Mouse (Mus musculus) neural tube, embryonic 11.5 days (tissue): ENCODE measurements around the gene Zfp706. TPM values are rescaled to one million over a fixed set of nuclear protein-coding genes. Genes with fewer than 3 reads are reported as not detected.

Source experiments
- ATAC-seq: fragments of 200-750 bp; cut with Nextera tagmentation; 2 replicates; pipeline ENCODE4 v1.8.0; 2017; ENCODE audit warnings: moderate number of reproducible peaks, mild to moderate bottlenecking, moderate TSS enrichment, moderate library complexity; ENCODE audit not compliant: insufficient read depth, low FRiP score, low TSS enrichment
- DNase-seq: peaks from one replicate; pipeline ENCODE4 v3.0.0-alpha.2; 2015; ENCODE audit warnings: low spot score
- H3K27ac ChIP-seq: fragments of 300-500 bp; sonication (generic); 2 replicates; pipeline ENCODE4 v1.5.1; 2014; ENCODE audit warnings: low read depth, mild to moderate bottlenecking, low read length
- H3K27me3 ChIP-seq: fragments of 300-500 bp; sonication (generic); 2 replicates; pipeline ENCODE4 v1.6.1; 2014; ENCODE audit warnings: mild to moderate bottlenecking, low read length, mixed read lengths; ENCODE audit not compliant: control insufficient read depth, insufficient read depth
- H3K36me3 ChIP-seq: fragments of 300-500 bp; sonication (generic); 2 replicates; pipeline ENCODE4 v1.6.1; 2014; ENCODE audit warnings: mild to moderate bottlenecking, low read length, moderate library complexity, mixed read lengths; ENCODE audit not compliant: control insufficient read depth, insufficient read depth
- H3K4me1 ChIP-seq: fragments of 300-500 bp; sonication (generic); 2 replicates; pipeline ENCODE4 v1.6.1; 2014; ENCODE audit warnings: low read length, mixed read lengths; ENCODE audit not compliant: control insufficient read depth, insufficient read depth
- H3K4me2 ChIP-seq: fragments of 300-500 bp; sonication (generic); 2 replicates; pipeline ENCODE4 v1.6.1; 2014; ENCODE audit warnings: low read depth, mild to moderate bottlenecking, moderate library complexity
- H3K4me3 ChIP-seq: fragments of 300-500 bp; sonication (generic); 2 replicates; pipeline ENCODE4 v1.5.1; 2014; ENCODE audit warnings: low read depth, low read length
- H3K9ac ChIP-seq: fragments of 300-500 bp; sonication (generic); 2 replicates; pipeline ENCODE4 v1.6.1; 2014; ENCODE audit warnings: mild to moderate bottlenecking, low read length
- H3K9me3 ChIP-seq: fragments of 300-500 bp; sonication (generic); 2 replicates; pipeline ENCODE4 v1.6.1; 2016; ENCODE audit warnings: low read length; ENCODE audit not compliant: control insufficient read depth
- WGBS: fragments of 180-500 bp; shearing (Covaris S2); extraction: QIAGEN DNeasy Blood & Tissue Kit; methylation state at CpG from one replicate; pipeline ENCODE4 v1.1.7; 2014; 5-methylcytosine and 5-hydroxymethylcytosine counted together
- polyA plus RNA-seq: library from polyadenylated mRNA; unstranded; fragments of >200 nt; fragmentation: Nextera tagmentation; extraction: Ambion mirVana; gene quantifications from 2 replicates; pipeline ENCODE4 v1.2.1, GENCODE M21; 2014

Zfp706 gene
- polyA plus RNA-seq, 1 experiment from 2014 or later = 389 TPM

DNA sequence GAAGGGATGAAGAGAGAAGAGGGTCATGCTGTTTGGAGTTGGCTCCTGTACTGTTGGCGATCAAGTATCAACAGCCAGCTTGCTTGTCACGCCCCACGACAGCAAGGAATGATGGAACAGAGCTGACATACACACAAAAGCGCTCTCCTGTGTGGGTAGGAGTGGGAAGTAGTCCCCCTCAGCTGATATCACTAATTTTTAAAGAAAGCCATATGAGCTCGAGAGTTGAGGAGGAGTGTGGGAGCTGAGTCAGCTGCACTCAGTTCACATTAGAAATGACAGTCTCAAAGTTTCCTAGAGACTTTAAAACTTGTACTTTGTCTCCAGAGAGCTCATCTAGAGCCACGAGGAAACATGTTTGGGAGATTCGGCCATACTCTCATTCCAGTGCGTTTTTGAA, 29.8 kb downstream of the Zfp706 start:
- WGBS = 85% methylated on average over 8 of the region's 8 CpGs
- ATAC-seq = no peak

DNA sequence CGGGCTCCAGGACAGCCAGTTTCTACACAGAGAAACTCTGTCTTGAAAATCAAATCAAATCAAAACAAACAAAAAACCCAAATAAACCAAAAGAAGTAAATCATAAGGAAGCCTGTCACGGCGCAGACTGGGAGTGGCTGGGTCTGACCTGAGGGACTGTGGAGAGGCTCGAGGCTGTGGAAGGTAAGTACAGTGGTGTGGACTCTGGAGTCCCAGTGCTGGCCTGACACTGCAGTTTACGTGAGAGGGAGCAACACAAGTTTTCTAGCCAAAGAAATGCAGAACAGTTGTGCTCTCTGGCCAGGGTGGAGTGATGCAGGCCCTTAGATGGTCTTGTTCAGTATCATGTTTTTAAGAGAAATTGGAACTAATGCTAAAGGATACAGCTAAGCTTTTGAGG, 31.9 kb downstream of the Zfp706 start:
- DNase-seq (no peak), ATAC-seq (no peak)
- Histone ChIP-seq H3K36me3 (no peaks in the 10 kb centered on the region), H3K4me2 (no peak overlapping the region), H3K9ac (no peak overlapping the region), H3K4me3 (no peak overlapping the region), H3K4me1 (peaks cover 6% of the 10 kb centered on the region; the same call in 1 of the 2 replicates), H3K27ac (no peak overlapping the region), H3K27me3 (no peaks in the 10 kb centered on the region), H3K9me3 (no peaks in the 10 kb centered on the region)
- WGBS = 88% methylated on average over 5 of the region's 5 CpGs

More for the DNA sequence above, 29.8 kb downstream of the Zfp706 start:
- Histone ChIP-seq H3K36me3 (no peaks in the 10 kb centered on the region), H3K9me3 (no peaks in the 10 kb centered on the region), H3K9ac (no peak overlapping the region), H3K27me3 (no peaks in the 10 kb centered on the region), H3K4me3 (no peak overlapping the region), H3K4me1 (peaks cover 6% of the 10 kb centered on the region; the same call in 1 of the 2 replicates), H3K4me2 (no peak overlapping the region), H3K27ac (no peak overlapping the region)
- no peak for DNase-seq

DNA sequence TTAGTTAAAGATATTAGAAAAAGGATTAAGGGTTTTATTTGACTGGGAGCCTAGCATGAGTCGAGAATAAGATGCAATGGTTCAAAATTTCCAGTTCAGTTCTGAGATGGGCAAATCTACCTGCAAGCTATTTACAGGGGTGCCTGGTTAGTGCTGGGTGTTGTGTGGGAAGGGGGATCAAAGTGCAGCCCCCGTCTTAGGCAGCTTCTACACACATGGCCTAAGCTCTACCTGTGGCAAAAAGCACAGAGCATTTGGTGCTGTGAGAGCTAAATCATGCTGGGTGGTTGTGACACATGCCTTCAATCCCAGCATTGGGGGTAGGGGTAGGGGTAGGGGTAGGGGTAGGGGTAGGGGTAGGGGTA, 32.3 kb downstream of the Zfp706 start:
- Histone ChIP-seq H3K27me3 (no peaks in the 10 kb centered on the region), H3K27ac (no peak overlapping the region), H3K9ac (no peak overlapping the region), H3K4me1 (peaks cover 5% of the 10 kb centered on the region; the same call in 1 of the 2 replicates), H3K4me3 (no peak overlapping the region), H3K4me2 (no peak overlapping the region), H3K9me3 (no peaks in the 10 kb centered on the region), H3K36me3 (no peaks in the 10 kb centered on the region)
- 84% methylated on average over 2 of the region's 2 CpGs for WGBS
- ATAC-seq (no peak), DNase-seq (no peak)

DNA sequence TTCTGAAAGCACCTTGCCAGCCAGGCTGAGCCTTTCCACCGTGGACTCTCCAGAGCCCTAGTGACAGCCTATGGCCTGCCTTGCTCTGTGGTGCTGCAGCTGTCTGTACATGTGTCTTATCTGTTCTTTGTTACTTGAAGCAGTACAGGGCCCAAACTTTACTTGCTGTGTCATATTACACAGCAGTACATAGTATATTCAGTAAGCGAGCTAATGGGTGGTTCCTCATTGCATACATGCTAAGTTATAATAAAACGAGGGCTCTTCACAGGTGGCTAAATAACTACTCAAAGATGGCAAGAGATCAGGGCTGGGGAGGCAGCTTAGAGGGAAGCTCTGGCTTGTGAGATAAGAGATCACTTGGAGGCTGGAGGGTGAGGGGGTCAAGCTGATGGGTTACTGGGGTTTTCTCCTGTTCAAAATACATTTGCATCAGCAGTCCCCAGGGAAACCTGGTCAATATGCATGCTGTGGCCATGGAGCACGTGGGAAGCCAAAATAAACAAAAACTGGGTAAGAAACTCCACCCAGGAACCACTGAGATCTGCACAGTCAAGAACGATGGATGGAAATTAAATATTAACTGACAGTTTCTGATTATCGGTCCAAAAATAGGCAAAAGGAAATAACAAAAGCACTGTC, 32.8 kb downstream of the Zfp706 start:
- H3K4me1 ChIP-seq = no peaks in the 10 kb centered on the region; the same call in 1 of the 2 replicates
- H3K4me3 ChIP-seq = no peak overlapping the region
- ATAC-seq (no peak), DNase-seq (no peak)
- no peaks in the 10 kb centered on the region for H3K36me3 ChIP-seq
- no peaks in the 10 kb centered on the region for H3K27me3 ChIP-seq
- H3K27ac ChIP-seq = no peak overlapping the region
- H3K4me2 ChIP-seq = no peak overlapping the region
- WGBS = 77% methylated on average over 6 of the region's 6 CpGs
- no peak overlapping the region for H3K9ac ChIP-seq
- no peaks in the 10 kb centered on the region for H3K9me3 ChIP-seq

DNA sequence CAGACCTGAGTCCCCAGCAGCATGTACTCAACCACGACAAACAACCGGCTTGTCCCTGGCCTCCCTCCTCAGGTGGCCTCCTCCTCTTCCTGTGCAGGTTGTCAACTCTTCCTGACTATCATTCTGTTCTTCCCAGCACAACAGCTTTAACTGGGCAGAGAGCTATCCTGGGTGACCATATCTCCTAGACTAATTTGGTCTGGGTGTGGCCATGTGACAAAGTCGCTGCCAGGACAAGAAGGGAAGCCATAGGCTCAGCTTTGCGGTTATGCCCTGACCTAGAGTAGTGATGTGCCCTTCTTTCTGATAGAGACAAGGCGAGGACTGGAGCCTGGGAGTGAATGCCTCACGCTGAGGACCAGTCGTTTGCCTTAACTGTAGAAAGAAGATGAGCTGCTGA, 33.9 kb downstream of the Zfp706 start:
- 85% methylated on average over 7 of the region's 7 CpGs for WGBS
- Histone ChIP-seq H3K4me1 (no peaks in the 10 kb centered on the region), H3K4me3 (no peak overlapping the region), H3K9me3 (no peaks in the 10 kb centered on the region), H3K36me3 (no peaks in the 10 kb centered on the region), H3K27ac (no peak overlapping the region), H3K9ac (no peak overlapping the region), H3K27me3 (no peaks in the 10 kb centered on the region), H3K4me2 (no peak overlapping the region)
- ATAC-seq (no peak), DNase-seq (no peak)

DNA sequence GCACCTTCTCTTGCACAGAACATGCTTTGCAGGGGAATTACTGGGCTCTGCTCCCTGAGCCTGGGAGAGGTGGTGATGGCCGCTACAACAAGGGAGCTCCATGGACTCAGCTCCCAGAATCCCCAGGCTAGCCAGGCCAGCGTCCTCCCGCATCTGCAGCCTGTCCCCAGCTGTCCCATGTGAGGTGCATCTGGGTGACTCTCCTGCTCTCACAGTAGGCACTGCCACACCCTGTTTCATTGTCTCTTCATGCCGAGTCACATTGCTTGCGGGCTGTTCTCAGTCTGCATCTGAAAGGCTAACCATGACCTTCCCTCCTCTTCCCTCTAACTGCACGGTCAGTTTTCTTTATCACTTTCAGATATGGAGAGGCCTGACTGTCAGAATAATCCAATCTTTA, 34.3 kb downstream of the Zfp706 start:
- Histone ChIP-seq H3K4me1 (no peaks in the 10 kb centered on the region), H3K4me2 (no peak overlapping the region), H3K9me3 (no peaks in the 10 kb centered on the region), H3K36me3 (no peaks in the 10 kb centered on the region), H3K4me3 (no peak overlapping the region), H3K27ac (no peak overlapping the region), H3K27me3 (no peaks in the 10 kb centered on the region), H3K9ac (no peak overlapping the region)
- ATAC-seq (no peak), DNase-seq (no peak)
- 83% methylated on average over 6 of the region's 6 CpGs for WGBS

DNA sequence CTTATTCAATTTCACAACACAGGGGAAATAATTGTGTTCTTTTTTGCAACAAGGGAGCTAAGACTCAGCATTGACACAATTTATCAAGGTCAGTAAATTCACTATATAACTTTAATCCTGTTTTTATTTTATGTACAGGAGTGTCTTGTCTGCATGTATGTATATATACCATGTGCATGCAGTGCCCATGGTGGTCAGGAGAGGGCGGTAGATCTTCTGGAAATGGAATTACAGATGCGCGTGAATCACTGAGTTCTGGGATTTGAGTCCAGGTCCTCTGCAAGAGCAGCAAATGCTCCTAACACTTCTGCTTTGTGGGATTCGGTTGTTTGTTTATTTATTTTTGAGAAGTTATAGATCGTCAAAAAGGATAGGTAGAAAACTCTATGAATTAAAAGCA, 37.8 kb downstream of the Zfp706 start:
- WGBS = 85% methylated on average over 5 of the region's 5 CpGs
- Histone ChIP-seq H3K4me3 (no peak overlapping the region), H3K9ac (no peak overlapping the region), H3K9me3 (no peaks in the 10 kb centered on the region), H3K4me1 (peaks cover 10% of the 10 kb centered on the region), H3K36me3 (no peaks in the 10 kb centered on the region), H3K27ac (no peak overlapping the region), H3K27me3 (no peaks in the 10 kb centered on the region), H3K4me2 (no peak overlapping the region)
- no peak for ATAC-seq
- no peak for DNase-seq

DNA sequence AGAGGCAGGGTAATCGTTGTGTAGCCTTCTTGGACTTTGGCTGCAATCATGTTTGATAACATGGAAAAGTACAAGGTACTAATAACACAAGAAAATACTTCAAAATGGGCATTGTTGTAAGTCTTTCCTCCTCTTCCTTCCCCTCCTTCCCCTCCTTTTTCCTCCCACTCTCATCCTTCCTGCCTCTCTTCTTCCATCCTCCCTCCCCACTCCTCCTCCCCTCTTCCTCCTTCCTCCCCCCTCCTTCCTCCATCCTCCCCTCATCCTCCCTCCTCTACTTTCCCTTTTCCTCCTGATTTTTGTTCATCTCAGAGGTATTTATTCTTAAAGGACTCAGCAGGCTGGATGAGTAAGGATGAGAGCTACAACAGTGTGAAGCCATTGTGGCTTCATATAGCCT, 39.3 kb downstream of the Zfp706 start:
- WGBS = 60% methylated on average over 1 of the region's 1 CpGs
- no peaks in the 10 kb centered on the region for H3K9me3 ChIP-seq
- H3K9ac ChIP-seq = no peak overlapping the region
- no peak overlapping the region for H3K4me3 ChIP-seq
- H3K27me3 ChIP-seq = no peaks in the 10 kb centered on the region
- ATAC-seq (no peak), DNase-seq (no peak)
- no peak overlapping the region for H3K27ac ChIP-seq
- peaks cover 10% of the 10 kb centered on the region for H3K4me1 ChIP-seq
- no peaks in the 10 kb centered on the region for H3K36me3 ChIP-seq
- H3K4me2 ChIP-seq = peak overlapping the region; percentile 41

DNA sequence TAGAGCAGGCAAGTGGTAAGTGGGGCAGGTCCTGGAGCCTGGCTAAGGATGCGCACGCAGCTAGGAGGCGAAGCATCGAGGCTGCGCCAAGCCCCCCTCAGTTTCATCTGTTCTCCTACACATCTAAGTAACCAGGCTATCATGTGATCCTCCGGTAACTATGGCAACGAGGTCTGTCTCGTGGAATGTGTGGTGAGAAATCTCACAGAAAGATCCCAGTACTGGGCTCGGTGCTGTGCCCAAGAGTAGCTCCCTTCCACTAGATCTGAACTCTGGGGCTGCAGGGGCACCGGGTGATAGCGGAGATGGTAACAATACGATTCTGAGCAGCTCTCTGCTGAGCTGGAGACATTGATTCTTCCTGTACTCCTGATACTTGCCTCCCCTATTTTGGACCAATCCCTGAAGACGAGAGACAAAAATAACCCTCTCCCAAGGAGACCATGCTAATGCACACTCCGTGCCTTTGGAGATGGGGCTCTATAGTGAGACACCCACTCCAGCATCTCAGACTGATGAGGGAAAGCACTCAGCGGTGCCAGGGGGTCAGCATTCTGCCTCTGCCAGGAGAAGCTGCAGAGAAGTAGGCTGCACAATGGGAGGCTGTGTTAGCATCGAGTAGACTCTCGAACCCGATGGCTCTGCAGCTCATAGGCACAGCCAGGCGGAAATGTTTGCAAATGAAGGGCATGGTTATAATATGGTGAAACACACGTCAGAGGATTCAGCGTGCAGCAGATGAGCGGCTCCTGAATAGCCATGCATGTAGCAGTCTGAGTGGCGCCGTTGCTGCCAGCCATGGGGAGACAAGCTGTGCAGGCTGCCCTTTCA, 40.0 kb downstream of the Zfp706 start:
- Histone ChIP-seq H3K4me2 (peak overlapping the region; percentile 41), H3K36me3 (no peaks in the 10 kb centered on the region), H3K4me3 (peak overlapping the region; percentile 14; the same call in 1 of the 2 replicates), H3K9ac (peak overlapping the region; percentile 26), H3K9me3 (no peaks in the 10 kb centered on the region), H3K27ac (peak overlapping the region; percentile 36; the same call in 1 of the 2 replicates), H3K27me3 (no peaks in the 10 kb centered on the region), H3K4me1 (peaks cover 10% of the 10 kb centered on the region)
- DNase-seq (peak; percentile 75), ATAC-seq (peak; percentile 88)
- WGBS = 34% methylated on average over 24 of the region's 24 CpGs
